Mouse (Mus musculus): ENCODE data around the gene Pttg1ip. TPM values are rescaled to one million over a fixed set of nuclear protein-coding genes. Genes with fewer than 3 reads are reported as not detected.

Pttg1ip gene
- polyA plus RNA-seq, 1 experiment from 2014 or later, result 135 TPM

DNA sequence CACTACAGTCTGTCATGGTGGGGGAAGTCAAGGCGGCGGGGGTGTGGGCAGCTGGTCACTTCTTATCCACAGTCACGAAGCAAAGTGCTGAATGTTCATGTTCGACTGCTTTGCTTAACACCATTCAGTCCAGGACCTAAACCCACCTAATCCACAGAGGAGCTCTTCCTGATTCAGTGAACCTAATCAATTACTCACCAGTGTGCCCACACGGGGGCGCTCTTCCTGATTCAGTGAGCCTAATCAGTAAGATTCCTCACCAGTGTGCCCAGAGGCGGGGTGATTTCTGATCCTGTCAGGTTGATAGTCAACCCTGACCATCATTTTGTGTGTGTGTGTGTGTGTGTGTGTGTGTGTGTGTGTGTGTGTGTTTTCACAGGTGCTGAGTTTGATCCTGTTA lies 38.3 kb upstream of the Pttg1ip start:
- H3K4me1 ChIP-seq (ENCODE audit: control insufficient read depth, insufficient read depth, low read length), result no peaks in the 10 kb centered on the region
- H3K9me3 ChIP-seq (ENCODE audit: control insufficient read depth, low read length), result no peaks in the 10 kb centered on the region
- H3K36me3 ChIP-seq (ENCODE audit: control insufficient read depth, insufficient read depth, low read length), result no peaks in the 10 kb centered on the region
- 44% methylated on average over 7 of the region's 7 CpGs for WGBS
- H3K27ac ChIP-seq (replicated peaks; ENCODE audit: low read depth, low read length), result no peak overlapping the region
- H3K27me3 ChIP-seq (replicated peaks; ENCODE audit: control insufficient read depth, insufficient read depth, low read length), result no peaks in the 10 kb centered on the region
- no peak overlapping the region for H3K4me2 ChIP-seq (ENCODE audit: low read depth, low read length)
- ATAC-seq (ENCODE audit: low read depth) (no peak), DNase-seq (ENCODE audit: low spot score) (no peak)
- no peak overlapping the region for H3K4me3 ChIP-seq (ENCODE audit: low read depth, low read length)
- H3K9ac ChIP-seq (ENCODE audit: low read depth, low read length), result no peak overlapping the region

DNA sequence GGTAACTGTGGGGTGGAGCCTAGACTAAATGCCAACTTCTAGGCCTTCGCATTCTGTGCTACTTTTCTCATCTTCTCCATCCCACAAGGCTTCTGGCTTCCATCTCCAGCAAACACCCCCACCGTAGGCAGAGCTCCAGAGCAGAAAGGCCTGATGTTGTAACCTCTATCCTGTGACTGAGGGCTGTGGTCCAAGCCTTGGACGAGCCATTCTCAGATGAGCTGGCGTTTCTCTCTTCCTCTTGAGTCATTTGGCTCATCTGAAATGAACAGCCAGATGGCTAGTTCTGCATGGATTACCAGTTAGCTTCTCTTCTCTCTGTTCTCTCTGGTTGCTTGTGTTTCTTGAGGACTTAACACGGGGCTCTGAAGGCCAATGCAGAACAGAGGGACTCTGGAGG lies 36.6 kb upstream of the Pttg1ip start:
- Histone ChIP-seq H3K4me1 (ENCODE audit: control insufficient read depth, insufficient read depth, low read length) (no peaks in the 10 kb centered on the region), H3K9me3 (ENCODE audit: control insufficient read depth, low read length) (no peaks in the 10 kb centered on the region), H3K4me2 (ENCODE audit: low read depth, low read length) (no peak overlapping the region), H3K27me3 (replicated peaks; ENCODE audit: control insufficient read depth, insufficient read depth, low read length) (no peaks in the 10 kb centered on the region), H3K9ac (ENCODE audit: low read depth, low read length) (no peak overlapping the region), H3K36me3 (ENCODE audit: control insufficient read depth, insufficient read depth, low read length) (no peaks in the 10 kb centered on the region), H3K27ac (replicated peaks; ENCODE audit: low read depth, low read length) (no peak overlapping the region), H3K4me3 (ENCODE audit: low read depth, low read length) (no peak overlapping the region)
- WGBS, result 71% methylated on average over 5 of the region's 5 CpGs
- DNase-seq (ENCODE audit: low spot score) (no peak), ATAC-seq (ENCODE audit: low read depth) (no peak)

DNA sequence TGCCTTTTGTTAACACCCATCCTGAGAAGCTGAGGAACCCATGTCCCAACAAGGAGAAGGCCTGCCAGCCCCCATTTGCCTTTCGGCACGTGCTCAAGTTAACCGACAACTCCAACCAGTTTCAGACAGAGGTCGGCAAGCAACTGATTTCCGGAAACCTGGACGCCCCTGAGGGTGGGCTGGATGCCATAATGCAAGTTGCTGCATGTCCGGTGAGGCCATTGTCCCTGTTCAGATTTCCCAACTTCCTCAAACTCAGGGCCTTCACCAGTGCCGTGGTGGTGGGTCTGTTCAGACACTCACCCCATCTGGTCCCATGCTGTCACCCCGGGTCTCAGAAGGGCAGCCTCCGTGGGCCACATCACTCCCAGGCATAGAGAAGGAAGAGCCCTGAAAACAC lies 32.9 kb upstream of the Pttg1ip start:
- Histone ChIP-seq H3K9ac (ENCODE audit: low read depth, low read length) (no peak overlapping the region), H3K4me3 (ENCODE audit: low read depth, low read length) (no peak overlapping the region), H3K36me3 (ENCODE audit: control insufficient read depth, insufficient read depth, low read length) (no peaks in the 10 kb centered on the region), H3K9me3 (ENCODE audit: control insufficient read depth, low read length) (no peaks in the 10 kb centered on the region), H3K4me1 (ENCODE audit: control insufficient read depth, insufficient read depth, low read length) (no peaks in the 10 kb centered on the region), H3K4me2 (ENCODE audit: low read depth, low read length) (no peak overlapping the region), H3K27ac (replicated peaks; ENCODE audit: low read depth, low read length) (no peak overlapping the region), H3K27me3 (replicated peaks; ENCODE audit: control insufficient read depth, insufficient read depth, low read length) (no peaks in the 10 kb centered on the region)
- ATAC-seq (ENCODE audit: low read depth) (no peak), DNase-seq (ENCODE audit: low spot score) (no peak)
- 73% methylated on average over 10 of the region's 10 CpGs for WGBS

DNA sequence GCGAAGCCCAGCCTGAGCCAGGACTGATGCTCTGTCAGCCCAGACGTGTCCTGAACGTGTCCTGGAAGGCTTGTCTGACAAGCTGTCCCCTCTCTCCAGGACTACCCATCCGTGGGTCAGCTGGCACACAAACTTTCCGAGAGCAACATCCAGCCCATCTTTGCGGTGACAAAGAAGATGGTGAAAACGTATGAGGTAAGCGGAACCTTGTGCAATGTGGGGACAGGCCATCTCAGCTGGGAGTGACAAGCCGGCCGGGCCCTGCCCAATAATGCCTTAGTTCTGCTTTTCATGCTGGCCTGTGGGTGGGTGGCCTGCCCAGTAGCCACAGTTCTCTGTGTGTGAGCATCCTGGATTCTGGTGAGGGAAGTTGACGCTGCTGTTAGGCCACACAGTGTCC lies 30.6 kb upstream of the Pttg1ip start:
- Histone ChIP-seq H3K4me1 (ENCODE audit: control insufficient read depth, insufficient read depth, low read length) (no peaks in the 10 kb centered on the region), H3K9ac (ENCODE audit: low read depth, low read length) (no peak overlapping the region), H3K27ac (replicated peaks; ENCODE audit: low read depth, low read length) (no peak overlapping the region), H3K4me2 (ENCODE audit: low read depth, low read length) (no peak overlapping the region), H3K9me3 (ENCODE audit: control insufficient read depth, low read length) (no peaks in the 10 kb centered on the region), H3K27me3 (replicated peaks; ENCODE audit: control insufficient read depth, insufficient read depth, low read length) (no peaks in the 10 kb centered on the region), H3K36me3 (ENCODE audit: control insufficient read depth, insufficient read depth, low read length) (no peaks in the 10 kb centered on the region), H3K4me3 (ENCODE audit: low read depth, low read length) (no peak overlapping the region)
- no peak for DNase-seq (ENCODE audit: low spot score)
- no peak for ATAC-seq (ENCODE audit: low read depth)
- 67% methylated on average over 11 of the region's 11 CpGs for WGBS

DNA sequence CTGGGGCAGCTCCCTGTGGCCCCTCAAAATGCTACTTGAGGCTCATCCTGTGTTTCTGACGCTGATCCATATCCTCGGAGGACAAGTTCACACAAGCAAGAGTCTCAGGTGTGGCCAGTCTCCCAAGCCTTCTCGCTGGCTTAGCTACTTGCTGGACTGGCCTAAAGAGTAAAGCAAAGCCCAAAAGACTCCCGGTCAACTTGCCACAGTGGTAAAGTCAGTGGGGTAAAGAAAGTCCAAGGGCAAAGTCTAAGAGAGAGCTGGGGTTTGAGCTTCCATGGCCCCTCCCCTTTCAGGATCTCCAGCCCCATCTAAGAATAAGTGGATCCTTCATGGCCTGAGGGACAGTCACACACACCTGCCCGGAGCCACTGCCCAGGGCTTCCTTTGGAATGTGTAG lies 29.4 kb upstream of the Pttg1ip start:
- ATAC-seq (ENCODE audit: low read depth), result no peak
- no peak overlapping the region for H3K4me2 ChIP-seq (ENCODE audit: low read depth, low read length)
- H3K9ac ChIP-seq (ENCODE audit: low read depth, low read length), result no peak overlapping the region
- no peak overlapping the region for H3K27ac ChIP-seq (replicated peaks; ENCODE audit: low read depth, low read length)
- no peaks in the 10 kb centered on the region for H3K36me3 ChIP-seq (ENCODE audit: control insufficient read depth, insufficient read depth, low read length)
- H3K4me1 ChIP-seq (ENCODE audit: control insufficient read depth, insufficient read depth, low read length), result no peaks in the 10 kb centered on the region
- H3K9me3 ChIP-seq (ENCODE audit: control insufficient read depth, low read length), result no peaks in the 10 kb centered on the region
- WGBS, result 80% methylated on average over 5 of the region's 5 CpGs
- no peak for DNase-seq (ENCODE audit: low spot score)
- no peak overlapping the region for H3K4me3 ChIP-seq (ENCODE audit: low read depth, low read length)
- H3K27me3 ChIP-seq (replicated peaks; ENCODE audit: control insufficient read depth, insufficient read depth, low read length), result no peaks in the 10 kb centered on the region

DNA sequence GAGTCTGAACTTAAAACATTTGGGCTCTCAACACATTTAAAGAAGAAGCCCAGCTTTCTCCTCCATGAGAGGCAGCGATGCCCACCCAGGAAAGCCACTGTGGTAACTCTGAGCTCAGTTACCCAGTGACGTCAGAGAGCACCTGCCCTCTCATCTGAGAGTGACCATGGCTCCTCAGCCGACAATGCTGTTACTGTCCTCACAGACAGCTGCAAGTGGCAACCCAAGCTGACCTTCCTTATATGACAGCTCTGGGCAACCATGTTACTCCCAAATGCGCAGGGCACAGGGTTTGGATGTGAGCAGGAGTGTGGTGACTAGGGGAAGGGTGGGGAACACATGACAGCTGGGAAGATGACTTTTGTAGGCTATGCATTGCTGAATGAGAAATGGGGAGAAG lies 28.2 kb upstream of the Pttg1ip start:
- H3K4me3 ChIP-seq (ENCODE audit: low read depth, low read length), result no peak overlapping the region
- no peaks in the 10 kb centered on the region for H3K36me3 ChIP-seq (ENCODE audit: control insufficient read depth, insufficient read depth, low read length)
- H3K4me2 ChIP-seq (ENCODE audit: low read depth, low read length), result no peak overlapping the region
- H3K9ac ChIP-seq (ENCODE audit: low read depth, low read length), result no peak overlapping the region
- no peak for DNase-seq (ENCODE audit: low spot score)
- no peaks in the 10 kb centered on the region for H3K9me3 ChIP-seq (ENCODE audit: control insufficient read depth, low read length)
- no peak for ATAC-seq (ENCODE audit: low read depth)
- H3K27me3 ChIP-seq (replicated peaks; ENCODE audit: control insufficient read depth, insufficient read depth, low read length), result no peaks in the 10 kb centered on the region
- H3K27ac ChIP-seq (replicated peaks; ENCODE audit: low read depth, low read length), result no peak overlapping the region
- no peaks in the 10 kb centered on the region for H3K4me1 ChIP-seq (ENCODE audit: control insufficient read depth, insufficient read depth, low read length)
- WGBS, result 79% methylated on average over 4 of the region's 4 CpGs

DNA sequence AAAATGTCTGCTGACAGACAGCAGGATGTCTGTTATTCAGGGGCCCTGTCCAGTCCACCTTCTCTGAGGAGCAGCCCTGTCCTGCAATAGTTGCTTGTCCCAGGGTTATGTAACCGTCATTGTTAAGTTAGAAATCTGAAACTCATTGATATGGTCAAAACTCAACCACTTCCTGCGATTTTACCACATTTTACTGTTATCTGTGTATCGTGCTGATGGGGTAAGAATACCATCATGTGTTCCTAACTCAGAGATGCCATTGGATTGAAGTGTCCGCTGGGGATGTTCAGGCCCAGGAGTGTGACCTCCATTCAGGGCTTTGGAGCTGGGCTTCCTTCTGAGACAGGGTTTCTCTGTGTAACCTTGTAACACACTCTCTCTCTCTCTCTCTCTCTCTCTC lies 26.6 kb upstream of the Pttg1ip start:
- no peak overlapping the region for H3K4me3 ChIP-seq (ENCODE audit: low read depth, low read length)
- no peak overlapping the region for H3K27ac ChIP-seq (replicated peaks; ENCODE audit: low read depth, low read length)
- no peak for ATAC-seq (ENCODE audit: low read depth)
- no peaks in the 10 kb centered on the region for H3K36me3 ChIP-seq (ENCODE audit: control insufficient read depth, insufficient read depth, low read length)
- no peak overlapping the region for H3K4me2 ChIP-seq (ENCODE audit: low read depth, low read length)
- no peaks in the 10 kb centered on the region for H3K9me3 ChIP-seq (ENCODE audit: control insufficient read depth, low read length)
- H3K27me3 ChIP-seq (replicated peaks; ENCODE audit: control insufficient read depth, insufficient read depth, low read length), result no peaks in the 10 kb centered on the region
- no peak for DNase-seq (ENCODE audit: low spot score)
- no peaks in the 10 kb centered on the region for H3K4me1 ChIP-seq (ENCODE audit: control insufficient read depth, insufficient read depth, low read length)
- no peak overlapping the region for H3K9ac ChIP-seq (ENCODE audit: low read depth, low read length)
- WGBS, result 76% methylated on average over 4 of the region's 4 CpGs

DNA sequence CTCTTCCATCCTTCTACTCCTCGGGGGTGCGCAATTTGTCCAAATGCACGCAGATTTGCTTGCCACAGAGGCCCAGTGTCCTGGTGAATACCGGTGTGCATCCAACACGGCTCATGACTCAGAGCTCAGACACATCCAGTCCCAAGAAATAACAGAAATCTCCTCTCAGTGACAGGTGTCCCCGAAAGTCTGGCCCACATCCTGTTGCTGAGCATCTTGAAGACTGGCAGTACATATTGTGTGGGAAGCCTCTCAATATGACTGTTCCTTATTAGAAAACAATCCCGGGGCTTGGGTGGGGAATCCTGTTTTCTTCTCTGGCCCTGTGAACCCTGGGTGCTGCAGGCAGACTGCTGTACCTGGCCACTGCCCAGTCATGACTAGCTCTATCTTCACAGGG lies 24.9 kb upstream of the Pttg1ip start:
- ATAC-seq (ENCODE audit: low read depth), result no peak
- Histone ChIP-seq H3K4me3 (ENCODE audit: low read depth, low read length) (no peak overlapping the region), H3K36me3 (ENCODE audit: control insufficient read depth, insufficient read depth, low read length) (no peaks in the 10 kb centered on the region), H3K9ac (ENCODE audit: low read depth, low read length) (no peak overlapping the region), H3K9me3 (ENCODE audit: control insufficient read depth, low read length) (no peaks in the 10 kb centered on the region), H3K4me2 (ENCODE audit: low read depth, low read length) (no peak overlapping the region), H3K27ac (replicated peaks; ENCODE audit: low read depth, low read length) (no peak overlapping the region), H3K27me3 (replicated peaks; ENCODE audit: control insufficient read depth, insufficient read depth, low read length) (no peaks in the 10 kb centered on the region), H3K4me1 (ENCODE audit: control insufficient read depth, insufficient read depth, low read length) (no peaks in the 10 kb centered on the region)
- DNase-seq (ENCODE audit: low spot score), result no peak
- WGBS, result 87% methylated on average over 7 of the region's 7 CpGs

DNA sequence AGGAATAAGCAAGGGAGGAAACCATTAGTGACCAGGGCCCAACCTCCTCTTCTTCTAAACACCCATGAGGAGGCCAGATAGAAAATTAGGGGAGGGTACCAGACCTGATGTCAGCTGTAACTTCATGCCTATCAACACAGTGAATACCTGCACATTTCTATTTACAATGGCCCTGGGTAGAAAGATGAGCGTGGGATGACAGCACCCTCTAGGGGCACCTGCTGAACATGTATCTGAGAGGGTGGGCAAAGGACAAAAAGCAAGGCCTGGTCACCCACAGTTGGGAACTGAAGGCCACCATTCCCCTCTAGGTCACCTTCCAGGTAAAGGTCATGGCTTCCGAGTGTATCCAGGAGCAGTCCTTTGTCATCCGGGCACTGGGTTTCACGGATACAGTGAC lies 23.9 kb upstream of the Pttg1ip start:
- Histone ChIP-seq H3K9me3 (ENCODE audit: control insufficient read depth, low read length) (no peaks in the 10 kb centered on the region), H3K4me1 (ENCODE audit: control insufficient read depth, insufficient read depth, low read length) (no peaks in the 10 kb centered on the region), H3K27ac (replicated peaks; ENCODE audit: low read depth, low read length) (no peak overlapping the region), H3K9ac (ENCODE audit: low read depth, low read length) (no peak overlapping the region), H3K36me3 (ENCODE audit: control insufficient read depth, insufficient read depth, low read length) (no peaks in the 10 kb centered on the region), H3K4me2 (ENCODE audit: low read depth, low read length) (no peak overlapping the region), H3K27me3 (replicated peaks; ENCODE audit: control insufficient read depth, insufficient read depth, low read length) (no peaks in the 10 kb centered on the region), H3K4me3 (ENCODE audit: low read depth, low read length) (no peak overlapping the region)
- ATAC-seq (ENCODE audit: low read depth) (no peak), DNase-seq (ENCODE audit: low spot score) (no peak)
- 91% methylated on average over 4 of the region's 4 CpGs for WGBS
